Mouse (Mus musculus) activated CD4-positive, CD25-positive, alpha-beta regulatory T cell, adult 4 months (primary cell): ENCODE data around the gene Brd3os. TPM values are rescaled to one million over a fixed set of nuclear protein-coding genes. Genes with fewer than 3 reads are reported as not detected.

Experiments used
- ATAC-seq: one replicate; pipeline ENCODE4 v1.8.0; 2017
- polyA plus RNA-seq, 2 experiments: library from polyadenylated mRNA; unstranded; fragments of 100-300 nt; shearing (Covaris generic); gene quantifications; one replicate each; pipeline ENCODE4 v1.2.1; 2017

Gene Brd3os
- polyA plus RNA-seq, 2 experiments from 2014 or later = 0.33 TPM; not detected in 1

- no peak for ATAC-seq
Measured at GRCm38 (mm10) chr2:27421293-27422068, 20.6 kb upstream of the Brd3os start.

GRCm38 (mm10) chr2:27423596-27423995 lies 18.5 kb upstream of the Brd3os start:
- ATAC-seq = no peak

DNA sequence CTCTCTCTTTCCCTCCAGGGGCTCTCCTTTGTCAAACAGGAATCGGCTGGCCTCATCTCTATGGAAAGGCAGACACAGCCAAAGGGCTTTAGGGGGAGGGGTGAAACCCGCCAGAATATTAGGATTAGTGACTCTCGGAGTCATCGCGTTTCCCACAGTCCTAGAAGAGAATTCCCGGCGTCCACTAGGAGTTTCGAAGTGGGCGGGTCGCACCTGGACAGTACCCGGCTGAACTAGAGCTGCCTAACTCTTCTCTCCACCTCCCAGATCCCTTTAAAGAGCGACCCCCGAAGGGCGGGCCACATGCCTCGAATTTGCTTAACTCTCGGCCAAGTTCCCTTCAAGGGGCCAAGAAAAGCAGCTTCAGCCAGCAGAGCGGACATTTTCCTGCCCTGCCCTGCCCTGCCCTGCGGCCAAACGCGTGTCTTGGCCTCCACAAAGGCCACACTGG lies 16.9 kb upstream of the Brd3os start:
- ATAC-seq = no peak

DNA sequence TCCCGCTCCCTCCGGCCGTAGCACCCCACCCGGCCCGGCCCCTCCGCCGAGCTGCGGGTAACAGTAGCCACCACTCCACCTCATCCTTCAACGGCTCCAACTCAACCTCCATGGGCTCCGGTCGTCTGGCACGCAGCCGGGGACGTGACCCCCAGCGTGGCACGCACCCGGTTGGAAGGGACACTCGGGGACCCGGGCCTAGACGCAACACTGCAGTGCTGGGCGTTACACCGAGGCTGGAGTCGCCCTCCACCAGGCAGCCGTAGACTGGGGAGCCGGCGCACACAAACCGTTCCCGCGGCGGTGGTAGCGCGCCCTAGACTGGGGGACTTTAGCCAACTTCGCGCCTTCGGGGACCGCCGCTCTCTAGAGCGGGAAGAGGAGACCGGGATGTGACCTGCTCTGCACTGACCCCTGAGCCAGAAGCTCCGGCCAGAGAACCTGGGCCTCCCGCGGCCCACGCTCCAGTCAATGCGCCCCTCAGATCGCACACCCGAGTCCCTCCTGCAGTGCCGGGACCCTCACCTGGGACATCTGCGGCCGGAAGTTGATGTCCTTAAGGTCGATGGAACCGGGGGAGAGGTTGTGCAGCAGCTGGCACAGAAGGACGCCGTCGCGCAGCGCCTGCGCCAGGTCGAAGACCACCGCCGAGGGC lies 16.2 kb upstream of the Brd3os start:
- no peak for ATAC-seq

DNA sequence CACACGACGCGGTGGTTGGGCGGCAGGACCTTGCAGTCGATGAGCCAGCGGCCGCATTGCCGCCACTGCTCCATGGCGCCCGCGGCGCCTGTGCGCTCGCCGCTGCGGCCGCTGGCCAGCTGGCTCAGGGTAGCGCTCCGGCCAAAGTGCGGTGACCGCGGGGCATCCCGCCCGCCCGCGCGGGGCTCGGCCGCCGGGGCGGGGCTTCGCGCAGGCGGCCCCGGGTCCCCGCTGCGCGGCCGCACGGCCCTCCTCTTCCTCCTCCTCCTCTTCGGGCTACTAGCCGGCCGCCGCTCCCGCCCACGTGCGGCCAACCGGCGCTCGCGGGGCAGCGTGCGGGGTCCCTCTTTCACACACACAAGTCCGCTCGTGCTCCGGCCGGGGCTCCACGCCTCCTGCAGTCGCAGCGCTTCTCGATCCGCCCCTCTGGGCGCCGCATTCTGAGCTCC lies 15.7 kb upstream of the Brd3os start:
- ATAC-seq = peak; percentile 8

DNA sequence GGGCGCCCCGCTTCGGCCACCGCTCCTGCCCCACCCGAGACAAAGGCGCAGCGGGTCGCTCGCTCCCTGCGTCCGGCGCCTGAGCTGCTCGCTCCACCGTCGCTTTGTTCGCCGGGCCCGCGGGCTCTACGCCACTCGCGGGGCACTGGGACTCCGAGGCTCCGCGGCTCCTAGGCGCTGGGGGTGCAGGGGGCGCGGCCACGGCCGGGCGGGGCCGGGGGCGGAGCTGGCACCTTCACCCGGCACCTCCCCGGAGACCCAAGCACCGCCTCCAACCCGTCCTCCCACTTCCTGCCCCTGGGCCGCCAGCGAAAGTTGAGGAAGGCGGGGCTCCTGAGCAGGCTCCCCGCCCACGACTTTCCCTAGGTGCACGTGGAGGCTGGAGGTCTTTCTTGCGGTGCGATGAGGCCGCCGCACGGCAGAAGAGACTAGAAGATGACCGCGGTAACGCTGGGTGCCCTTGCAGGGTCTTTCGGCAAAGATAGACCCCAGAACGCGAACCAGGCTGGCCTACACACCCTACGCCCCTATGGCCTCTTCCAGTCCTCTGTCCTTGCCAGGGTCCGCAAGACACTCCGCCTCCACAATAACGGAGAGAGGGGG lies 15.2 kb upstream of the Brd3os start, which contains the start of gene Vav2:
TSS of gene Vav2 (minus strand) at position 179 of the 603 bp plus-strand sequence.
- ATAC-seq = peak; percentile 80

DNA sequence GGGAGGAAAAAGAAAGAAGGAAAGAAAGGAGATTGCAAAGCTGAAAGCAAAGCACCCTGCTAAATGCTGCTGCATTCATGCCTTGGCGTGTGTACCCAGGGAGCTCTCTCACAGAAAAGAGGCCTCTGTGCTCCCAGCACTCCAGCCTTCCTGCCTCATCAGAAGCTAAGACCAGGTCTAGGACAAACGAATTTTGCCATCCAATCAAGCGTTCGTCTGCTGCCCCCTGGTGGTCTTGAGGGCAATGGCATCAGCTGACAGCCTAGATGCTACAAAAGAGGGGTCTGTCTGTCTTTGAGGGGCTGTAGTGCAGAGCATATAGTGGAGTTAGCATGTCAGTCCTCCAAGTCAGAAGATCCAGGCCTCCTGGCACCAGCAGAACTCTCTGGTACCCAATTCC lies 14.1 kb upstream of the Brd3os start:
- peak; percentile 24 for ATAC-seq

- ATAC-seq = no peak
Measured at GRCm38 (mm10) chr2:27430621-27431020, 11.5 kb upstream of the Brd3os start.

DNA sequence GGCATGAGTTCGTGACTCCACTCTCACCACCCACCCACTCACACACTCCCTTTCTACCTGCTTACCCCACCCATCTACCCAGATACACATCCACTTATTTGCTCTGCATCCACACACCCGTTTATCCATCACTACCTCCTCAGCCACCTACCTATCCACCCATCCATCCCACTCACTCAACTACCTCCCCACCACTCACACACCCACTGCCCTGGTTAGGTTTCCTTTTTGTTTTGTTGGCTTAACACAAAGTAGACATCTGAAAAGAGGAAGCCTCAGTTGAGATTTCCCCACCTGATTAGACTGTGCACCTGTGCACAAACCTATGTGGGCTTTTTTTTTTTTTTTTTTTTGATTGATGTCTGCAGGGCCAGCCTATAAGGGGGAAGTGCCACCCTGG lies 9.5 kb upstream of the Brd3os start:
- peak; percentile 43 for ATAC-seq

DNA sequence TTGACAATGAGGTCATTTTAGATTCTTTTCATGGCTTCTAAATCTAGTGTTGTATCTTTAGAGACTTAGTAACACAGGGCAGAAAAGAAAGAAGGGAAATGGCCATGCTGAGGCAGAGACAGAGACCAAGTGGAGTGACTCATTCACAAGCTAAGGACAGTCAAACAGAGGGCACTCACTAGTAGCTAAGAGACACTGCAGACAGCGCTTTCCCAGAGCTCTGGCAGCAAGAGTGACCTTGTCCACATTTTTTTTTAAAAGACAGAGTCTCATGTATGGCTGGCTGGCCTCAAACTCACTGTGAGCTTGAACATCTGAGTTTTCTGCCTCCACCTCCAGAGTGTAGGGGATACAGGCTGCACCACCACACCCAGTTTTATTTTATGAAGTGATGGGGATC lies 4.2 kb upstream of the Brd3os start:
- no peak for ATAC-seq

- ATAC-seq = no peak
Measured at GRCm38 (mm10) chr2:27438281-27438680, 3.8 kb upstream of the Brd3os start.

DNA sequence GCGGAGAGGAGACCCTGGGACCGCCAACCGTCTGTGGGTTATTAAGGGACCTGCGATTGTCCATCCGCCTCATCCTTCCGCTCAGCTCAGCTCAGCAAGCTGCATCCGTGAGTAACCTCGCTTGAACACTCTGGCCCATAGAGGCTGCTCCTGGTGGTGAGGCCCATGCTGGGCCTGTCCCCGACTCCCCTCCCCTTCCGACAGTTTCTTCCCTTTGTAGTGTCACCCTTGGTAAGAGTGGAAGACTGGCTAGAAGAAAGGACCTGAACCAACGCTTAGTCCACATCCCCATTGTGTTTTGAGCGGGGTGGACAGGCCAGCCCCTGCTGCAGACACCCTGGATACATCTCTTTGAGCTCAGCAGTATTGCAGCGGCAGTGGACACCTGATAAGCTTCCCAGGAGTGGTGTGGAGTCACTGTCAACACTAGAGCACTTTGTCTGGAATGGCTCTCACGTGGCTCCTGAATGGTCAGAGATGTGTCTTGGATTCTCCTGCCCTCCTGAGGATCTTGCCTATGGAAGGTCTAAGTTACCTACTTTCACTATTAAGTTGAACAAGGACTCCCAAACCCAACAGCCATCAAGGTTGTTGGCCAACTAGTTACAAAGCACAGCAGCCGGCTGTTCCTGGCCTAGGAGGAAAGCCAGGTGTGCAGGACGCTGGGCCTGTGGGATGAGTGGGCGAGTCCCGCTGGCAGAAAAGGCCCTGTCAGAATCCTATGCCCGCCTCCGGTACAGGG lies 755 bp downstream of the Brd3os start:
- no peak for ATAC-seq

- ATAC-seq = no peak
Measured at GRCm38 (mm10) chr2:27443450-27443708, 1.3 kb downstream of the Brd3os start.

DNA sequence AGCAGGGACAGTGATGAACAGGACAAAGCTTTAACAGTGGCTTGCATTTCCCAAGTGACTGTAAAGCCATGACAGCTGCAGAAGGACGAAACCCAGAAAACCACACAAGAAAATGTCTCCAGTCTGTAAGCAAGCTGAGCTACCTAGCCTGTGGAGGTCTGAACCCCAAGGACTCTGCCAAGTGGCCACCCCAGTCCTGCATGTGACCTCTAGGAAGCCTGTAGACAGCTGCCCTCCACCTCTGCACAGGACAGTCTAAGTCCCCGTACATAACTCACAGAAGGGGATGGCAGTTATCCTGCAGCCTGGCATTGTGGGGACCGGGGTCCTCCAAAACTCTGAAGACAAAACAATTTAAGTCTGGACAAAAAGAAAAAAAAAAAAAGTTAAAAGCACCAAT lies 3.8 kb downstream of the Brd3os start:
- no peak for ATAC-seq

DNA sequence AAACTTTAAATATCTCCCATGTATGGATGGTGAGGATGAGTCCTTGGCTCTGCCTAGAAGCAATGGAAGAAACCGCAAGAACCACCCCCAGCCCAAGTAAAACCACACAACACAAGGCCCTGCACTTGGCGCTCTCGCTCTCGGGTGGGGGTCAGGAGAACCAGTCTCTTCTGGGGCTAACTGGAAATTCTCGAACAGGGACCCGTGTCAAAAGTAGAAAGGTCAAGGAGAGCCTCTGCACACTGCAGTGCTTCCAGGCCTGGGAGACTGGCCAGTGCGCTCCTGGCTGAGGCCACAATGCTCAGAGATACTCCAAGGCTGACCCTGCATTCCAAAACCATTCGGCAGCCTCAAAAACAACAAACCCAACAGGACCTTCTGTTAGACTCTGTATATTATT lies 4.7 kb downstream of the Brd3os start:
- no peak for ATAC-seq

GRCm38 (mm10) chr2:27447782-27448181 lies 5.7 kb downstream of the Brd3os start:
- no peak for ATAC-seq

GRCm38 (mm10) chr2:27450226-27450625 lies 8.1 kb downstream of the Brd3os start:
- ATAC-seq = no peak

- ATAC-seq = no peak
Measured at GRCm38 (mm10) chr2:27459735-27460134, 17.6 kb downstream of the Brd3os start.

- ATAC-seq = no peak
Measured at GRCm38 (mm10) chr2:27460163-27460562, 18.0 kb downstream of the Brd3os start.

DNA sequence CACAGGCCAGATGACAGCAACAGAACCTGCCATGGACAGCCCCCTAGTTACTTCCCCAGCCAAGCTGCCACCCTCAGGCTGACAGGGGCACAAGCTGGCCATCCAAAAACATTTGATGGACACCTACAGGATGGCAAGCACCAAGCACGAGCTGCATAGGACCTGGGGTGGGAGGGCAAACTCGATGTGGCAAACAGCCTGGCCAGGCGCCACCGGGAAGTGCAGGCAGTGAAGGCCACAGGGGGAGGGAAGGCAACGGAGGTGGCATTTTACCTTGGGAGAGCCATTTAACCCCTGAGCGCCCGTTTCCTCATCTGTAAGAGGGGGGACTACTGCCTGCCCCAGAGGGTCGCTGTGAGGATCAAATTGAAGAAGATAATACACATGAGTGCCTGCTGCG lies 18.5 kb downstream of the Brd3os start:
- ATAC-seq = no peak

GRCm38 (mm10) chr2:27461881-27462660 lies 19.9 kb downstream of the Brd3os start:
- ATAC-seq = no peak

GRCm38 (mm10) chr2:27462901-27463300 lies 20.8 kb downstream of the Brd3os start:
- no peak for ATAC-seq
